Mouse (Mus musculus): ENCODE measurements around the gene Sik2.
A peak's percentile ranks its signal among the peaks of the same experiment; 100 is the strongest.

Sik2 gene

GRCm38 (mm10) chr9:50868182-50868581 lies 140.7 kb downstream of the Sik2 start:
- DNase-seq (ENCODE audit: low read depth, low spot score), result no peak

DNA sequence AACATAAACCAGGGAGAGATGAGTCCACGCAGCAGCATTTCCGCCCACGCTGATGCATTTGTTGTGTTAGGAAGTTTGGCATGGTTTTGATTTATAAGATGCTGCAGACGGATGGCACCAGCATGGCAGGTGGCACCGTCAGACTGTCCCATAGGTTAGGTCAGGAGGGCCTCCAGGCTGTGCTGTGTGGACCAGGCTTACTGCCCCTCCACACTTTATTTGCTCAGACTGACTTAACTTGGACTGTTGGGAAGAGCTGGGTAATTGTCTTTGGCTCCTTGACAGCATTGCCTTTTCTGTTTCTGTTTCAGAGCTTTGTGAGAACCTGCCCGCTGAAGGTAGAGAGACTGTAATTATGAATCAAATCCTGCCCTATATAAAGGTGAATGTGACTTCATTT lies 141.9 kb downstream of the Sik2 start:
- no peak for DNase-seq (ENCODE audit: low read depth, low spot score)

DNA sequence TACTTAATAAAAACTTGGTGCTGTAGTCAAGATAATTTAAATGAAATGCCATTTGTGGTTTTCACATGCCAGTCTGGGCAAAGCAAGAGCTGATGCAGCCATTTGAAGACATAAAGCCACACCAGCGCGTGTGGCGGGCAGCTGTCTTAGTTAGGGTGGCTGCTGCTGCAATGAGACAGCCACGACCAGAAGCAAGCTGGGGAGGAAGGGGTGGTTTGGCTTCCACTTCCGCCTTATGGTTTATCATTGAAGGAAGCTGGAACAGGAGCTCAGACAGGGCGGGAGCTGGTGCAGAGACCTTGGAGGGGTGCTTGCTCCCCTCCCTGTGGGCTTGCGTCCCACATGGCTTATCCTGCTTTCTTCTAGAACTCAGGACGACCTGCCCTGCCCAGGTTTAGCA lies 143.1 kb downstream of the Sik2 start:
- DNase-seq (ENCODE audit: low read depth, low spot score), result no peak

- DNase-seq (ENCODE audit: low read depth, low spot score), result no peak
Measured at GRCm38 (mm10) chr9:50864877-50865276, 144.0 kb downstream of the Sik2 start.

DNA sequence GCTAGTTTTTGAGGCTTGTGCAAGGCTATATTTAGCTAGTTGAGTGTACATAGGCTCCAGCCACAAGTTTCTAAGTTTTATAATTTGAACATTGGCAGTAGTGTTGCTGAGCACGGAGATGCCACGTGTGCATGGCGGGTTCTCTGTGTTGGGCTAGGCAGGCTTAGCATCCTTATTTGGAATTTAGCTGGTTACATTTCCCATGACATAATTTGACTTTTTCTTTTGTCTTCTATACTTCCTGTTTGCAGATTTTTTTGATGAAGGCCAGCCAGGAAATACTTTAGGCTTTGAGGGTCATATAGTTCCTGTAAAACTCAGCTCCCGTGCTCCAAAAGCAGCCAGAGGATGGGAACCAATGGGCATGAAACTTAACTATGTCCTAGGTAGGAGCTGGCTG lies 145.0 kb downstream of the Sik2 start:
- no peak for DNase-seq (ENCODE audit: low read depth, low spot score)

DNA sequence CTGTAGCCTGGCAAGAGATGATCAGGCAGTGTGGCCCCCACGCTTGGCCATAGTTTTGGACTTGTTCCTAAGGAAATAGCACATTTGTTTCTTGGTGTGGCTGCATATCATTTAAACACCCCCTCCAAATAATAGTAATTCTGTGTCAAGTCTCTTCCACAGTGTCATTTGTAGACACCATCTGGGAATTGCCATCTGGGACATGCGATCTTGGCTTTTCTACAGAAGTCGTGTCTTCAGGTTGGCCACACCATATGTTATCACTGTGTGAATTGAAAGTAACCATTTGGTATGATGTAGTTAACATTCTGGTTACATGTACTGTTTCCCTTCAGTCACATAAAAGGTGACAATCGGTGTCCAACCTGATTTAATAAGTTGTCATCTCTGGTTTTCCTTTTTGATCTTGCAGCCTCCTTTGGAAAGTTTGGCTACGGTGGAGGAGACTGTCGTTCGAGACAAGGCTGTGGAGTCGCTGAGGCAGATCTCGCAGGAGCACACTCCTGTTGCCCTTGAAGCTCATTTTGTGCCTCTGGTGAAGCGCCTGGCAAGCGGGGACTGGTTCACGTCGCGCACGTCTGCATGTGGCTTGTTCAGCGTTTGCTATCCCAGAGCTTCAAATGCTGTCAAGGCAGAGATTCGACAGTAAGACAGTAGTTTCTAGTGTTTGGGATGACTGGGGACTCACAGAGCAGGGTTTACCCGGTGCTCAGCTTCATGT lies 147.6 kb downstream of the Sik2 start:
- no peak for DNase-seq (ENCODE audit: low read depth, low spot score)

DNA sequence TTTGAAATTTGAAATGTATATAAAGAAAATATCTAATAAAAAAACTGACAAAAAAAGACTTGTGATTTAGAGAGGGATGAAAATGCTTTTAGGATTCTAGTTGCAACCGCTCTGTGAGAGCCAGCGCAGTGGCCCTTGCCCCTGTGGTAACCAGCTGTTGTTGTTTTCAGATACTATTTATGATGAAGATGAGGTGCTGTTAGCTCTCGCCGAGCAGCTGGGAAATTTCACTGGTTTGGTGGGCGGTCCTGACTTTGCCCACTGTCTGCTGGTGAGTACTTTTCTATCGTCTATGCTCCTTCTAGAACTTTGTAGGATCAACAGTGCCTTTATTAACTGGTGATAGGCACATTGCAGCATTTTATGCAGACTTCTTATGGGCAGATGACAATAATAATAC lies 150.2 kb downstream of the Sik2 start:
- DNase-seq (ENCODE audit: low read depth, low spot score), result no peak

GRCm38 (mm10) chr9:50857082-50857641 lies 151.7 kb downstream of the Sik2 start:
- DNase-seq (ENCODE audit: low read depth, low spot score), result peak; percentile 30

GRCm38 (mm10) chr9:50856341-50857081 lies 152.4 kb downstream of the Sik2 start:
- peak; percentile 75 for DNase-seq (ENCODE audit: low read depth, low spot score)

GRCm38 (mm10) chr9:50855780-50856179 lies 153.1 kb downstream of the Sik2 start:
- no peak for DNase-seq (ENCODE audit: low read depth, low spot score)

DNA sequence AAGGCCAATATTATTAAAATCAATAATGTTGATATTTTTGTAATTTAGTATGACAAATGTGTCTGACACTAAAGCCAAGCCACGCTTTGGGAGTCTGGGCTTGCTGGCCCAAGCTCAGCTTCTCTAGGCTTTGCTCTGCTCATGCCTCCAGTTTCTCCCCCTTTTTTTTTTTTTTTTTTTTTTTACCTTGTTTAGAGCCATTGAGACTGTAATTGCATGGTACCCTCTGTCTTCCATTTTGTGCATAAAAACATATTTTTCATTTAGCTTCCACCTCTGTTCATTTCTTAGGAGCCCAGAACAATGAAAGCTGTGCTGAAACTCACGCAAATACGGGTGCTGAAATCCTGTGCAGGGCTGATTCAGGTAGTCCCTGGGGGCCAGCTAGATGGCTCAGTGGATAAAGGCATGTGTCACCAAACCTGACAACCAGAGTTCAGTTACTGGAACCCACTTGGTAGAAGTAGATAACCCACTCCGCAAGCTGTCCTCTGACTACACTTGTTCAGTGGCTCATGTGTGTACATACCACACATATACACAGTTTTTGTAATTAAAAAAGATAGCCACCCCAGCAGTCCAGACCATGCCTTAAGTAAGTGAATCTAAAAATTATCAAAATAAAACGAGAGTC lies 153.6 kb downstream of the Sik2 start:
- peak; percentile 3 for DNase-seq (ENCODE audit: low read depth, low spot score)

GRCm38 (mm10) chr9:50854376-50854775 lies 154.5 kb downstream of the Sik2 start:
- DNase-seq (ENCODE audit: low read depth, low spot score), result no peak

GRCm38 (mm10) chr9:50852634-50853349 lies 156.1 kb downstream of the Sik2 start:
- peak; percentile 36 for DNase-seq (ENCODE audit: low read depth, low spot score)

DNA sequence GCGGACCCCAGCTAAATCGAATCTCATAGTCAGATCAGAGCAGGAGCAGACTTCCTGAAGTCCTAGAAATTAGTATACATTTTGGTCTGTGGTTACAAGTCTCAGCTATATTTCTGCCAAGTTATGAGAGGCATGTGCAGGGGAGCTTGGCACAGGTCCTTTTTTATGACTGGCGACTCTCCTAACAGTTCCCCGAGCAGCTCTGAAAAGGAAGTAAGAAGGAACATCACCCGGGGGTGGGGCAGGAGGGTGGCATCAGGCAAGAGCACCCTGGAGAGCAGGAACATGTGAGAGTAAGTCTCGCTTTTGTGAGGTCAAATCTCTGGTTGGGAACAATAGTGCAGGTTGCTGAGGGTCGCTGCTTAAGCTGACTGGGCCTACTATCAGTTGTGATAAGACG lies 158.2 kb downstream of the Sik2 start:
- DNase-seq (ENCODE audit: low read depth, low spot score), result peak; percentile 66

GRCm38 (mm10) chr9:50850271-50850670 lies 158.6 kb downstream of the Sik2 start:
- DNase-seq (ENCODE audit: low read depth, low spot score), result peak; percentile 52

- no peak for DNase-seq (ENCODE audit: low read depth, low spot score)
Measured at GRCm38 (mm10) chr9:50849755-50850154, 159.1 kb downstream of the Sik2 start.

DNA sequence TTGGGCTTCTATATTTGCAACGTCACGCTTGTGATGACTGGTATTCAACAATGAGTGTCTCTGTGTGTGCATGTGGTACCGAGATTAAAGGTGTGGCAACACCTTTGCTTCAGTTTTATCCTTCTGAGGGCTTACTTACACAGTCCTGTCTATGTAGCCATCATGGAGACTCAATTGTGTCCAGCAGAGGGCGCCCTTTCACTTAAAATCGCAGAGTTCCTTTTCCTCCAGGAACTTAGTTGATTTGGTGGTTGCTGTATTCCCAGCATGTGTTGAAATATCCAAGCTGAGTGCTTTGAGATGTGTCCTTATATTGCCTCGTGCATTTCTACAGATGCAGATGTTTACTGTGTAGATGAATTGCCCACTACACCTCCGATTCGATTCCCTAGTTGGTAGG lies 159.6 kb downstream of the Sik2 start:
- DNase-seq (ENCODE audit: low read depth, low spot score), result peak; percentile 95

- no peak for DNase-seq (ENCODE audit: low read depth, low spot score)
Measured at GRCm38 (mm10) chr9:50848821-50849220, 160.1 kb downstream of the Sik2 start.

- no peak for DNase-seq (ENCODE audit: low read depth, low spot score)
Measured at GRCm38 (mm10) chr9:50847606-50848368, 161.1 kb downstream of the Sik2 start.

GRCm38 (mm10) chr9:50847133-50847532 lies 161.7 kb downstream of the Sik2 start:
- DNase-seq (ENCODE audit: low read depth, low spot score), result no peak

GRCm38 (mm10) chr9:50845547-50845946 lies 163.3 kb downstream of the Sik2 start:
- no peak for DNase-seq (ENCODE audit: low read depth, low spot score)
